Mouse (Mus musculus) lung, postnatal 14 days (tissue): ENCODE measurements around the gene Nlgn2.
A peak's percentile ranks its signal among the peaks of the same experiment; 100 is the strongest.

Experiments
- DNase-seq: peaks from one replicate; pipeline ENCODE4 v3.0.0; 2021

Nlgn2 gene

DNA sequence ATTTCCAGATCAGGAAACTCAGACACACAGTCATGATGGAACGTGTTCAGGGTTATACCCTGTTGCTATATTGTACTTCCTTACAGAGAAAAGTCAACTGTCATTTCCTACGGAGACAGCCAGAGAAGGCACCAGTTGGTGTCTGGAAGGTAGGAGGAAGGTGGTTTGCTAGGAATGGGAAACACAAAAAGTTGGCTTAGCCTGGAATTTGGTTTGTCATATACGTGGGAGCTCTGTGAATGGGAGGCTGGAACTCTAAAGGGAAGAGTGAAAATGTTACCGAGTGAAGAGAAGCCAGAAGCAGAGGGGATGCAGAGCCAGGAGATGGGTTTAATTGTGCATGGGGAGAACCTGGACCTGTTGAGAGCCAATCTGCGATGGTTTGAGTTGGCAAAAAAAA is 46.2 kb downstream of the Nlgn2 start:
- DNase-seq: no peak

DNA sequence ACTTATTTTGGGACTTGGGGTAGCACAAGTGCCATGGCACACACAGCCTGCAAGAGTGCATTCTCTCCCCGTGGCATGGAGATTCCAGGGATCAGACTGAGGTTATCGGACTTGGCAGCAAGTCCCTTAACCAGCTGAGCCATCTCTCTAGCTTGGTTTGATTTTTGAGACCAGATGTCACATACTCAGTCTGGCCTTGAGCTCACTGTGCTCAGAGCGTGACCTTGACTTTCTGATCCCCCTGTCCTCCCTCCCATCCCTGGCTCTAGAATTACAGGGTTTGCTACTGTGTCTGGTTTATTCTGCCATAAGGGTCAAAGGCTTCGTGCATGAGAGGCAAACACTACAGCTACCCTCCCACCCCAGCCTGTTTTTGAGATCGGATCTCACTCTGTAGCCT is 48.2 kb downstream of the Nlgn2 start:
- no peak for DNase-seq

DNA sequence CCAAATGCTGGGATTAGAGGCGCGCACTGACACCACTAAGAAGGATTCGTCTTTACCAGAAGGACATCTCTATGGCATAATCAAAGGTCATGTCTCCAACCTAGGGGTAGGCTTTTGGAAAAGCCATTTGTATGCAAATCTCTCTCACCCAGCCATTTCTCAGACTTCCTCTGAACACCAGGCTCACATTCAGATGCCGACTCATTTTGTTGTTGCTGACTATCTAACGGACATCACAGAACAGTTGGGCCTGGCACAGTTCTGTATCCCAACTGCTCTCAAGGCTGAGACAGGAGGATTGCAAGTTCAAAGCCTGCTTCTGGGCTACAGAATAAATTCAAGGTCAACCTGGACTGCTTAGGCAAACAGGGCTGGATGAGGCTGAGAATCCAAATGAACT is 50.3 kb downstream of the Nlgn2 start:
- DNase-seq: no peak

DNA sequence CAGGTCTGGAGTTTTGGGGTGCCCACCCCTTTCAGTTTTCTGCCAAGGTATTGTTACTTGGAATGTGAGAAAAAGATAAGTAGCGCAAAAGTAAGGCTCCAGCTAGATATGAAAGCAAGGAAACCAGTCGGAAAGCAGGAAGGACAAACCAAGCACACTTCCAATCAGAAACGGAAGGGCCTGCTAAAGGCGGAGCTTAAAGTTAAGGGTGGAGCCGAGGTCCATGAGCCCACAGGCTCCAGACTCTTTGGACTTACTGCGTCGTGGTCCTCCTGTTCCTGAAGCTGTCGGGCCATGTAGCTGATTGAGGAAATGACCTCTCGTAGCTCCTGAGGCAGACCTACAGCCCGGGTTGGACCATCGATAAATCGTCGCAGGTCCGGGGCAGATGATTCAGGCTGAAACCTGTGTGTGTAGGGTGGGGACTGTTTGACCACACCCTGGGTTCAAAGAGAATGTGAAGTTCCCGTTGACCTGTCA is 52.8 kb downstream of the Nlgn2 start:
- DNase-seq: peak; percentile 67

DNA sequence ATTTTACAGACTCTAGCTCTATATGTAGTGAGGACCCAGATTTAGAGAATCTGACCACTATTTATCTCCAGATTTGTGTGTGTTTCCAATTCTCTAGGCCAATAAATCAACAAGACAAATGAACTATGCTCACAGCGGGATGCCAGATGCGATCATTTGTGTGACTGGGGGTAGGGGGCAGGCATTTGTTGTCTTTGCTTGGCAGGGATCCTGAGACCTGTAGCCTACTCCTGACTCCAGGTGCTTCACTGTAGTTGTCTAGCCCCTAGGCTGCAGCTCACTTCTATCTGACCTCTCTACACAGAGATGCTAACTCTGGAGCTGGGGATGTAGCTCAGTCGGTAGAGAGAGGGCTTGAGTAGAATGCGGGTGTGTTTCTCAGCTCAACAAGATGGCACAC is 55.8 kb downstream of the Nlgn2 start:
- DNase-seq: no peak

DNA sequence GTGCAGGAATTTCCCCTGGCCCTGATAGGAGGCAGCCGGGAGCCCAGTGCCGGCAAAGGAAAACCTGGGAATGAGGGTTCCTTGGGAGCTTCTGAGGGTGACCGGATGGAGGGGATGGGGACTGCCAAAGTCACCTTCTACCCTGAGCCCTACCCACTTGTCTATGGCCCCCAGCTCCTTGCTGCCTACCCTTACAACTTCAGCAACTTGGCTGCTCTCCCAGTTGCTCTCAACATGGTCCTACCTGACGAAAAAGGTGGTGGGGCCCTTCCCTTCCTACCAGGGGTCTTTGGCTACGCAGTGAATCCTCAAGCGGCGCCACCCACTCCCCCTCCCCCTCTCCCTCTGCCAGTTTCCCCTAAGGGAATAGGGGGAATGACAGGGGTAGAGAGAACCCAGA is 58.6 kb downstream of the Nlgn2 start:
- no peak for DNase-seq

DNA sequence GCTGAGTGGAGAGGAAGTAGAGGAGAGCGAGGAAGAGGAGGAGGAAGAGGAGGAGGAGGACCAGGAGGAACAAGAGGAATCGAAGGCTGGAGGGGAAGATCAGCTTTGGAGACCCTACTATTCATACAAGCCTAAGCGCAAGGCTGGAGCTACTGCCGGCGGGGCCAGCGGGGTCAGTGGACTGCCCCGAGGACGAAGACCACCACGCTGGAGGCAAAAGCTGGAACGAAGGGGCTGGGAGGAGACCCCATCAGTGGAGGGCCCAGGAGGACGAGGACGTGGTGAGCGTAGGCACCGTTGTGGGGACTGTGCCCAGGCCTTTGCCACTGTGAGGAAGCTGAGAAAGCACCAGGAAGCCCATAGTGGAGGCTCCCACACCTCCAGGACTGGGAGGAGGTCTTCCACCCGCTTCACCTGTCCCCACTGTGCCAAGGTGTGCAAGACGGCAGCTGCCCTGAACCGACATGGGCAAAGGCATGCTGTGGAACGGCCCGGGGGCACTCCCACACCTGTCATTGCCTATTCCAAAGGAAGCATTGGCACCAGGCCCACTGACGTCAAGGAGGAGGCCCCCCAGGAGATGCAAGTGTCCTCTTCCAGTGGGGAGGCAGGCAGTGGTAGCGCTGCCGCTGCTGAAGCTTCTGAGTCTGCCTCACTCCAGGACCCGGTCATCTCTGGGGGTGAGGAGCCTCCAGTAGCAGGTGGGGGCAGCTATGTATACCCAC is 59.2 kb downstream of the Nlgn2 start:
- DNase-seq: no peak

DNA sequence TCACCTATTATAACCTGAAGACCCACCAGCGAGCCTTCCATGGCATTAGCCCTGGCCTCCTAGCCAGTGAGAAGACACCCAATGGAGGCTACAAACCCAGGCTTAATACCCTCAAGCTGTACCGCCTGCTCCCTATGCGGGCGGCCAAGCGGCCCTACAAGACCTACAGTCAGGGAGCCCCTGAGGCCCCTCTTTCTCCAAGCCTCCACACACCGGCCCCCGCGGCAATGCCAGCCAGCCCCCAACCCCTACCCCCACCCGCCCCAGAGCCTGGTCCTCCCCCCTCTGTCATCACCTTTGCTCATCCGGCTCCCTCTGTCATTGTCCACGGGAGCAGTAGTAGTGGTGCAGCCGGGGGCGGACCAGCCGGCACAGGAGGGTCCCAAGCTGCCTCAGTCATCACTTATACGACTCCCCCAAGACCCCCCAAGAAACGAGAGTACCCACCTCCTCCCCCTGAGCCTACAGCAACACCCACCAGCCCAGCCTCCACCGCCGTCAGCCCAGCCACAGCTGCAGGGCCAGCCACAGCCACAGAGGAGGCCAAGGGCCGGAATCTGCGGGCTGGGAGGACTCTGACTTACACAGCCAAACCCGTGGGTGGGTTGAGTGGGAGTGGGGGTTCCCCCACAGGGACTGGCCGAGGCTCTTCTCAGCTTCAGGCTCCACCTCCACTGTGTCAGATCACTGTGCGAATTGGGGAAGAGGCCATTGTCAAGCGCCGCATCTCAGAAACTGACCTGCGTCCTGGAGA is 59.9 kb downstream of the Nlgn2 start:
- no peak for DNase-seq

DNA sequence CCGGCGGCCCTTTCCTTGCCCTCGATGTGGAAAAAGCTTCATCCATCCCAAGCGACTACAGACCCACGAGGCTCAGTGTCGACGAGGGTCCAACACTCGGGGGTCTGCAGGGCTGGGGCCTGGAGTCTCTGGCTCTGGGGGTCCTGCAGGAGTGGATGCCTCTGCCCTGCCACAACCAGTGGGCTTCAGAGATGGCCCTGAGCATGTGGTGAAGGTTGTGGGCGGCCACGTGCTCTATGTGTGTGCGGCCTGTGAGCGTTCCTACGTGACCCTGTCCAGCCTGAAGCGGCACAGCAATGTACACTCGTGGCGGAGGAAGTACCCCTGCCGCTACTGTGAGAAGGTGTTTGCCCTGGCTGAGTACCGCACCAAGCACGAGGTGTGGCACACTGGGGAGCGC is 61.1 kb downstream of the Nlgn2 start:
- no peak for DNase-seq

DNA sequence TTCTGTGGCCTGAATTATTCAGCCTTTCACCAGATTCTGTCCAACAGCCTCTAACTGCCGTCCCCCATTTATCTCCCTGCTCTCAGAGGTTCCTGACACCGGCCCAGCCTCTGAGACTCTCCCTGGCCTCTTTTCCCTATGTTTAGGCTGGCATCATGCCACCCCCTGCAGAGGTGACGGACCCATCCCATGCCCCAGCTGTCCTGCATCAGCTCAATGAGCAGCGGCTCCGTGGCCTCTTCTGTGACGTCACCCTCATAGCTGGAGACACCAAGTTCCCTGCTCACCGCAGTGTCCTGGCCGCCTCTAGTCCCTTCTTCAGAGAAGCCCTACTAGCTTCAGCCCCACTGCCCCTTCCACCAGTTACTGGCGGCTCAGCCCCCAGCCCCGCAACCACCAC is 61.9 kb downstream of the Nlgn2 start:
- DNase-seq: no peak

DNA sequence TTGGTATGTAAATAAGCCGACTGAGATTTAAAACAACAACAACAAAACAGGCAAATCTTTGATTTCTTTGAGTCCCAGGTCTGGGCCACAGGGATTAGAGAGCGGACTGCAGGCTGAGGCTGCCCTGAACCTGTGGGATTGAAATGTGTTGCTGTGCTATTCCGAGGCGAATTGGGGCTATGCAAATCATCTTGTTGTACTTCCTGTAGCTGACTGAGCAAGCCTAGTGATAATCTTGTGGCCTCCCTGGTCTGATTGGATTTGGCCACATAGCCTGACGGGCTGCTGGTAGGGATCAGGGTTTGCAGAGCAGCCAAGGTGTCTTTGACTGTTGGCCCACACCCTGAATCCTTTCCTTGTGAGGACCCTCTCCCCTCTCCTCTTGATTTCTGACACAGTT is 62.6 kb downstream of the Nlgn2 start:
- no peak for DNase-seq
